Mouse (Mus musculus) urinary bladder, postnatal 36 days (tissue): Measurements from ENCODE around the gene Bcap31.
A peak's percentile ranks its signal among the peaks of the same experiment; 100 is the strongest.
"Not testable (repeated sequence)": the region's sequence is repeated elsewhere in the genome, so short reads cannot be mapped to it uniquely, and the experiment has no call there.

Experiments used
- DNase-seq, 2 experiments: peaks; one replicate each; pipeline ENCODE4 v3.0.0; 2022; ENCODE audit warnings: low spot score in 2 of 2, mixed read lengths in 1 of 2

Bcap31 gene

DNA sequence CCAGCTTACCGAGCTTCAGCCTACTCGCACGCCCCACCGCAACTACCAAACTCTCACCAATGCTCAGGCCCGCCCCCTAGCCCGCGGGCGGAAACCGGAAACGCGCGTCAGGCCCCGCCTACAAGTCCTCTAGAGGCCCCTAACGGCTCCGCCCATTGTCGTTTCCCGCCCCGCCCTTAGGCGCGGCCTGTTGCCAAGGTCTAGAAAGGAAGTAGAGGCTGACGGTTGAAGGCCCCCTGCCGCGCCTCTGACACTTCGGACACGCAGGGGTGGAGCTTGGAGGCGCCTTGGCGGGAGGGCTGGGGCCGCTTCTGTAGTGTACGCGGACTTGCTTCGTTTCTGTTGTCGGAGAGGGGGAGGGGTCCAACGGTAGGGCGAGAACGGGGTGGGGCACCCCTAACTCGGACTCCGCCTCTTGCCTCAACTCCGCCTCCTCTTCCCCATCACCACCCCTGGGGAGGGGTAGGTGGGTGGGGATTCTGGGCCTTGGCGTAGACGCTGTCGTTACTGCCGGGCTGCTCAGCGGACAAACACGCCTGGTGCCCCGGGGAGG, at the start of gene Bcap31, which contains the start of gene Abcd1:
Bcap31 (minus strand) TSS at position 67 of the 553 bp plus-strand sequence.
Abcd1 (plus strand) TSS at position 489 of the 553 bp plus-strand sequence.
- peak; percentile 89 to 92 for DNase-seq

DNA sequence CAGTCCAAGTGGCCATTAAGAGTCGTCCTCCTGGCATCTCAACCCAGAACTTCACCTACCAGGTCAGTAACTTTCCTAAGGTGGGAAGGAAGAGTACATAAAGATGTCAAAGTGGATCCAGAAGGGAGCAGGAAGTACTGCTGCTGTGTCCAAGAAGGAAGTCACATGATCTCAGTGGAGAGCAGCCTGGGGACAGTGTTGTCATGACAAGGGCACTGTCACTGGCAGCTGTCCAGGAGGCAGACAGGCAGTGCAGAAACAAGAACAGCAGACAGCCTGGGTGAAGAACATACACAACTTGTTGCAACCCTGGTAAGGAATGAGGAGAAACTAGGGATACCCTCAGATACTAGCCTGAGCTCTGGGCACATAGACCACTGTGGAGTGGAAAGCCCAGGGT, 49.3 kb upstream of the Bcap31 start:
- peak in 1 of 2 experiments; percentile 13 for DNase-seq

DNA sequence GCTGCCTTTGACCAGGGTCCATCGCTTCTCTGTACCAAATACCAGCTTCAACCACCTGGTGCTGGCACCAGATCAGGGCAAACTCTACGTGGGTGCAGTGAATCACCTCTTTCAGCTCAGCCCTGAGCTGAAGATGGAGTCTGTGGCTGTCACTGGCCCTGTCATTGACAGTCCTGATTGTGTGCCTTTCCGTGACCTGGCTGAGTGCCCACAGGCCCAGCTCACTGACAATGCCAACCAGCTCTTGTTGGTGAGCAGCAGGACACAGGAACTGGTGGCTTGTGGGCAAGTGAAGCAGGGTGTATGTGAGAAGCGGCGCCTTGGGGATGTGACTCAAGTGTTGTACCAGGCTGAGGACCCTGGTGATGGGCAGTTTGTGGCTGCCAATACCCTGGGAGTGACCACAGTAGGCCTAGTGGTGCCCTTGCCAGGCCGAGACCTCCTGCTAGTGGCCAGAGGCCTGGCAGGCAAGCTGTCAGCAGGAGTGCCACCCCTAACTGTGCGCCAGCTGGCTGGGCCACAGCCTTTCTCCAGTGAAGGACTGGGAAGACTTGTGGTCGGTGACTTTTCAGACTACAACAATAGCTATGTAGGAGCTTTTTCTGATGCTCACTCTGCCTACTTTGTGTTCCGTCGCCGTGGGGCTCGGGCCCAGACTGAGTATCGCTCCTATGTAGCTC, 42.8 kb upstream of the Bcap31 start:
- no peak for DNase-seq

DNA sequence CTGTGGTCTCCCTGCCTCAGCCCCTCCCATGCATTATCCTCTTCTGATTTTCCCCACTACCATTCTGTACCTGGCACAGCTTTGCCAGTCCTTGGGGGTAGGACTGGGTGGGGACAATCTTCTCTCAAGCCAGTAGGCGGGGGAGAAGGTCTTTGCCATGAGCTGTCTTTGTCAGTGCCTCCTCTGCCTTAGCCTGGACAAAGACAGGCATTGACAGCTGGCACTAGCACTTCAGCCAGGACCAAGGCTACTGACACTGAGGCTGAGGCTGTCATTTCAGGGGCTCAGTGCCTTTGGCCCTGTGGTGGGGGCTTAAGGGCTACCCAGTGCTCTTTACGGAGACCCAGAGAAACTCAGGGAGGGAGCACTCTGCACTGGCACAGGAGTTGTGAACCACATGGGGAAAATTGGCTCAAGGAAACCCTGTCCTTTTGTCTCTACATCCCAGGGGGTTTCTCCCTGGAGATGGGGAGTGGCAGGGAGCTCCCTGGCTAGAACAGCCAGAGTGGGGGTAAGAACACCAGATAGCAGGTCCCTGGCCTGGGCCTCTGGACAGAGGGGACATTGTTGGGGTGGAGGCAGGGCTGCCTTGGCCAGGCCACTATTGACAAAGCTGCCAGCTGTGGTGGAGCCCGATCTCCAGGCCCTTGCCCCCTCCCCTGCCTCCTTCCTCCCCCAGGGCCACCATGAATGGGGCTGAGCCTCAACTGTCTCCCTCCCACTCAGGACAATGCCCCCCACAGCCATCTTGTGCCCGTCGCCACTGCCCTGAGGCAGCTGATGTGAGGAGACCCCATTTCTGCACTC, 40.6 kb upstream of the Bcap31 start, which contains the start of gene Plxnb3:
Plxnb3 (plus strand) TSS at position 757 of the 807 bp plus-strand sequence.
- DNase-seq = no peak

DNA sequence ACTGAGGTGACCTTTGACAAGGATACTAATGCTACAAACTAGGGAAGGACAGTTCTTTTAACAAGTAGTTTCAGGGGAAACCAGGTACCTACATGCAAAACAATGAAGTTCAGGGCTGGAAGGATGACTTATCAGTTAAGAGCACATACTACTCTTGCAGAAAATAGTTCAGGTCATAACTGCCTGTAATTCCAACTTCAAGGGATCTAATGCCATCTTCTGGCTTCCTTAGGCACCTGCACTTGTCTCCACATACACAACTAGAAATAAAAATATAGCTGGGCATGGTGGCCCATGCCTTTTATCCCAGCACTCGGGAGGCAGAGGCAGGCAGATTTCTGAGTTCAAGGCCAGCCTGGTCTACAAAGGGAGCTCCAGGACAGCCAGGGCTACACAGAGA, 33.0 kb upstream of the Bcap31 start:
- no peak for DNase-seq

DNA sequence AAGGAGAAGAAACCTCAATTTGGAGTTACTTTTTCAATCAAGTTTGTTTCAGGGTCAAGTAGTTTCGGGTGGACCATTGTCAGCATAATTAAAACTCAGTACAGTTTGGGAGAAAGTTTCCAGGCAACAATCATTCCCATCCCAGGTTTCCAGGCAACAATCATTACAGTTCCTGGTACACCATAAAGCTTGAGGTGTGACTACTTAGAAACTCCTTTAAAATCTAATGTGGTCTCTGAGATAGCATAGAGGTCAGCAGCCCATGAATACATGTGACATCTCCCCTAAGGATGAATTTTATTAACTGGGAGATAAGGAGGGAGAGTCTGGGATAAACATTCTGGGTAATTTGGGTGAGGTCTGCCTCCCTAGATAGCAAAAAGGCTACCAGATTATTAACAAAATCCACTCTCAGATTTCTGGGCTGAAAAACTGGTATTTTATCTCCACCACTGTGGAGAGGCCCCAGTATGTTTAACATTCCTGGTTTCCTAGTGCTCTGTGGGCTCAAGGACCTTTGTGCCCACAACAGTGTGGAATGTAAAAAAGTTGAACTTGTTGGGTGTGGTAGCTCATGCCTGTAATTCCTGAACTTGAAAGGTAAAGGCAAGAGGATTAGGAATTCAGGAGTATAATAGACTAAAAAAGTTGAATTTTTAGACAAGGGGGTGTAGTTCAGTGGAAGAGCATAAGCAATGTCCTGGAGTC, 29.0 kb upstream of the Bcap31 start:
- no peak for DNase-seq

DNA sequence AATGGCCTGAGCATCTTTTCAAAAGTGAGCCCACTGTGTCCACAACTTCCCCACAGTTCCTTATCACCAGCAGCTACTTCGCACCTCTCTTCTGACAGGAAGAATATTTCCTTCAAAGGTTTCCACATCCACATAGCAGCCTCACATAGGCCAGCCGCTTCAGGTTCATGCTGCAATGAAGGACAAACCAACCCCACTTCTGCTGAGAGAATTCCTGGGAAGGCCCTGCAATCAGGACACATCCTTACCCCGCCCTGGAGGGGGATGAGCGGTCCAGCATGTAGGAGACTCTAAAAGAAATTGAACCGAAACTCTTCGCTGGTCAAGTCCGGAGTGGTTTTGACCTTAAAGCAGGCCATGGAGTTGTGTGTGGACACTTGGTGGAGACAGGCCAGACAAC, 23.9 kb upstream of the Bcap31 start:
- not testable (repeated sequence) for DNase-seq

DNA sequence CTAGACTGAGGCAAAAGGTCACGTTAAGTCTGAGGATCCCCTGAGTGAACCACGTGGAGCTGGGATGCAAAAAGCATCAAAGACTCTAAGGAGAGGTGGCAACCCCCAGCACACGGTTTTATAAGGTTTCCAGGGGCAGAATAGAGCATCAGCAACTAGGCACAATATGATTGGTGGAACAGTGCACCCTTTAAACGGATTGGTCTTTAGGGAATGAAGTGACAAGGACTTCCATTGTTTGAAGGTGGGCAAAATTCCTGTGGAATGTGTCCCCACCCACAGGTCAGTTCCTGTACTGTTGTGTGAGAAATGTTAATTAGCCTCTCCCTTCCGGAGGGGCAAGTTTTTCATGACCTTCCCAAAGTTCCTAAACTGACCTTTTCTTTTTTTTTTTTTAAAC, 23.2 kb upstream of the Bcap31 start:
- no peak for DNase-seq

DNA sequence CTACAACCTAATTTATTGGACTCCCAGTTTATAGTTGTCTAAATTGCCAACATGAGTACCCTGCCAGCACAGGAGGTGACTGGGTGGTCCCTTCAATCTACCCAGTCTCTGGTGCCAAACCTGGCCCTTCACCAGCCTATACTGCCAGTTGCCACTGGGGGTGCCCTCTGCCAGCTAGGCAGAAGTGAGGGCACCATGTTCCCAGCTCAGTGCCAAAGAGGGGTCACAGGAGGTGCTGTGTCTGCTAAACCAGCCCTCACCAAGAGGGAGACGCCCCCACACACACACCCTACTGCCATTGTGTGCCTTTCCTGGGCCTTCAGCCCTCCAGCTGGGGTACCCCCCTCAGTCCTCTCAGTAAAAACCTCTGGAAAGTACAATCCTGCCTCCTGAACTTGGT, 22.2 kb upstream of the Bcap31 start:
- no peak for DNase-seq

DNA sequence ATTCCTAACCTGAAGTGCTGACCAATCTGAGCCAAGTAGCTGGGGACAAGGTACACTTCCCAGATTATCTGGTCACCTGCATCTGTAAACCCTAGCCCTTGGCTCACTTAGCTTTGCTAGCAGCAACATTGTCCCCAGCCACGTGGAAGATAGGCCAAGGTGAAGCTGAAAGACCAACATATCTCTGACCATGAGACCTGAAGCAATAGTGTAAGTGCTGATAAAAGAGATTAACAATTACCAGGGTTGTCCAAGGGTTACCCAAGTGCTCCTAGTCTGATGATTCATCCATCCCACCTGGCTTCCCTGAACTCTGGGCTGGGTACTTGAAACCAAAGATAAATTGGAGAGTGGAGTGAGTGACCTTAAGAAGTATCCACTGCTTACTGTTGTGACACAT, 14.9 kb upstream of the Bcap31 start:
- no peak for DNase-seq

DNA sequence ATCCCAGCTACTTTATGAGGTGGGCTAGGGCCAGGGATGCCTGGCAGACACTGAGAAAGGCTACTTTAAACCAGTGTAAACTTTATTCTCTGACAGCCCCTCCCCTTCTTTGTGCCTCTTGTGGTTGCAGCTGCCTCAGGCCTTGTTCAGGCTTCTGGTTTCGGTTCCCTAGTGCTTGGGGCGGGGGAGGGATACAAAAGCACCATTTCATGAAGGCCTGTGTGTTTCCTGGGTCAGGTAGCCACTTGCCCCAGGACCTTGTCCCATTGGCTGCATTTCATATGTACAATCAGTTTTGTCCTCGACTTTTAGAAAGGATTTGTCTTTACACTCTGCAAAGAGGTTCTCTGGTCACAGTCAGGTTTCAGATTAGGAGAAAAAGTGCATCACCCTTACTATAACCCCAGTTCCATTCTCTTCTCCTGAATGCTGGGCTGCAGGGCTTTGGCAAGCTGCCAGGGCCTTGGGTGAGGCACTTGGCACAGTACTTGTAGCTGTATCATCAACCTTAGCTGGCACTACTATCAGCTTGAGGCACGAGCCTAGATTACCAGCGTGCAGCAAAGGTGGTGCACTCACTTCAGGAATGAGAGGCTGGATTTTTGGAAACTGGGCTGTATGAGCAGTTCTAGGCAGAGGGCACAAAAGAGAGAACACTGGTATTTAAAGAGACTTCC, 2.8 kb upstream of the Bcap31 start:
- DNase-seq = peak; percentile 28 to 46

DNA sequence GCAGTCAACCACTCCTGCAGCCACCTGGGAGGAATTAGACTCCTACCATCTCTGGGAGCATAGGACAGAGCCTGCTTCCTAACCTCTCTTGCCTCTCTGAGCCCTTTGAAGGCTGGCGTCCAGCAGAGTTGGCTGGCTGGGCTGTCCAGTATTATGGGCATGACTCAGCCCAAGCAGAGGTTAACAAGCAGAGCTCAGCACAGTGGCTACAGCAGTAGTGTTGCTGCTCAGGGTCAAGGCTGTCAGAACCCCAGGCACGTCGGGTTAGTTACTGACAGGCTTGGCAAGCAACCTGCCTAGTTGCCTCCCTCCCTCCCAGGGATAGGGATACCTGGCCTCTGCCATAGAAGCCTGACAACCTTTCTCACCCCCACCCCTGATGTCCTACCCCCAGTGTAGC, 2.3 kb upstream of the Bcap31 start:
- DNase-seq = peak; percentile 14 to 25

DNA sequence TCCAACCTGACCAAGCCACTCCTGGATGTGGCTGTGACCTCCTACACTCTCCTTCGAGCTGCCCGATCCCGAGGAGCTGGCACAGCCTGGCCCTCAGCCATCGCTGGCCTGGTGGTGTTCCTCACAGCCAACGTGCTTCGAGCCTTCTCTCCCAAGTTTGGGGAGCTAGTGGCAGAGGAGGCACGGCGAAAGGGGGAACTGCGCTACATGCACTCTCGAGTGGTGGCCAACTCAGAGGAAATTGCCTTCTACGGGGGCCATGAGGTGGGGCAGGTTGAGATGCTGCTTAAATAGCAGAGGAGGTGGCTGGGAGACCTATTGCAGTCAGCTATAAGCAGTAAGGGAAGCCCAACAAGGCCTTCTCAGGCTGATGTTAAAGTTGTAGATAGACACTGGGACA, 1.7 kb upstream of the Bcap31 start:
- peak in 1 of 2 experiments; percentile 29 for DNase-seq

DNA sequence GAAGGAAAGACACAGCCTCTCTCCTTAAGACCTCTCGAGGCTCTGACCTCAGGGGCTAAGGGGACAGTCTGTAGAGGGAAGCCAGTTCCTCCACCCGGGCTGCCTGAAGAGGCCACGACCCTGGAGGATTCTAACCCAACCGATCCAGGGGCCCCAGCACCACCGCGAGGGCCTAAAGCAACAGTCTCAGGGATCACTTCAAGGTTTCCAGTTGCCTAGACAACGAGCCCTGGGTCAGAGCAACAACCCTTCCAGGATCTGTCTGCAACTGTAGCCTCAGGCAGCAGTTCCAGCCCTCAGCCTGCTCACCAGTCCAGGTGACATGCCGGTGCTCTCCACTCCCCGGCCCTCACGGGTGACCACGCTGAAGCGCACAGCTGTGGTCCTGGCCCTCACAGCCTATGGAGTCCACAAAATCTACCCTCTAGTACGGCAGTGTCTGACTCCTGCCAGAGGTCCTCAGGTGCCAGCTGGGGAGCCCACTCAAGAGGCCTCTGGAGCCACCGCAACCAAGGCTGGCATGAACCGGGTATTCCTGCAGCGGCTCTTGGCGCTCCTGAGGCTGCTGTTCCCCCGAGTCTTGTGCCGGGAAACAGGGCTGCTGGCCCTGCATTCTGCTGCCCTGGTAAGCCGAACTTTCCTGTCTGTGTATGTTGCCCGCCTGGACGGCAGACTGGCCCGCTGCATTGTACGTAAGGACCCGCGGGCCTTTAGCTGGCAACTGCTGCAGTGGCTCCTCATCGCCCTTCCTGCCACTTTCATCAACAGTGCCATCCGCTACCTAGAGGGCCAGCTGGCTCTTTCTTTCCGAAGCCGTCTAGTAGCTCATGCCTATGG, 952 bp upstream of the Bcap31 start:
- no peak for DNase-seq

DNA sequence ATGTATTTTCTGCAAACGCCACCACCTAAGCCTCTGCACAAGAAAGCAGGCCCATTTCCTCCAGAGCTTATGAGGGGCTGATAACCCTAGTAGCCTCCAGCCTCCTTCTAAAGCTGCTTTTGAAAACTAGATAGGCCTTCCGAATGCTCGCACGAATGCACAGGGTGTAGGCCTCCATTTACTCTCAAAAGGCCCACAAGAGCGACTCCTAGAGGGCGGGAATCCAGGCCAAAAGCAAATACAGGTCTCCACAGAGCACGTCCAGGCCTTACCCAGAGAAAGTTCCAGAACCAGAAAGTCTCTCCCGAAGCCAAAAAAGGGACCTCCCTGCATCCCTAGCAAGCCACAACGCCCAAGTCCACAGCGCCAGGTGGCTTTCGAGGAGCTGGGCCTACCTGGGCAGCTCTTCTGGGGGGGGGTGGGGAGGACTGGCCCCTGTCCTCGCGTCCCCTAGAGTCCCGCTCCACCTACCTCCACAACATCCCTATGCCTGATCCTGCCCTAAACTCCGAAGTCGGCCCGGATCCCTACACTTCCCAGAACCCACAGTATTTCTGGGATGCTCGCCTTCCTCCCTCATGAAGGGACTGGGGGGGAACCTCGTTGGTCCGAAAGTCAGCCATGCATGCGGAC, 383 bp downstream of the Bcap31 start:
- peak; percentile 37 to 49 for DNase-seq

DNA sequence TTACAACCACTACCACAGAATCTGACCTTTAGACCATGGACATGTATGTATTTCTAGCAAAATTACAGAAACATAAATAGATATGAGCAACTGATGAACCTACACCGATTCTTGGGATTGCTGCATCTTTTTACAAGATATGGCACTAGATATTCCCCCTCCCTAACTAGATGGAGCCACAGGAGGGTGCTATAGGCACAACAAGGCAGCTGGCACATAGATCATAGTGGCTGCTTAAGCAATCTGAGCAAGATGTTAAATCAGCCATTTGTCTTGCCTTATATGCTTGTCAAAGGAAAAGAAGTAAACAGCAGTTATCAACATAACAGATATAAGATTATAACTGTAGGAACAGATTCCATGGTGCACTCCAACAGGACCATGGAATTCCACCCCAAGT, 15.5 kb downstream of the Bcap31 start:
- DNase-seq = no peak

DNA sequence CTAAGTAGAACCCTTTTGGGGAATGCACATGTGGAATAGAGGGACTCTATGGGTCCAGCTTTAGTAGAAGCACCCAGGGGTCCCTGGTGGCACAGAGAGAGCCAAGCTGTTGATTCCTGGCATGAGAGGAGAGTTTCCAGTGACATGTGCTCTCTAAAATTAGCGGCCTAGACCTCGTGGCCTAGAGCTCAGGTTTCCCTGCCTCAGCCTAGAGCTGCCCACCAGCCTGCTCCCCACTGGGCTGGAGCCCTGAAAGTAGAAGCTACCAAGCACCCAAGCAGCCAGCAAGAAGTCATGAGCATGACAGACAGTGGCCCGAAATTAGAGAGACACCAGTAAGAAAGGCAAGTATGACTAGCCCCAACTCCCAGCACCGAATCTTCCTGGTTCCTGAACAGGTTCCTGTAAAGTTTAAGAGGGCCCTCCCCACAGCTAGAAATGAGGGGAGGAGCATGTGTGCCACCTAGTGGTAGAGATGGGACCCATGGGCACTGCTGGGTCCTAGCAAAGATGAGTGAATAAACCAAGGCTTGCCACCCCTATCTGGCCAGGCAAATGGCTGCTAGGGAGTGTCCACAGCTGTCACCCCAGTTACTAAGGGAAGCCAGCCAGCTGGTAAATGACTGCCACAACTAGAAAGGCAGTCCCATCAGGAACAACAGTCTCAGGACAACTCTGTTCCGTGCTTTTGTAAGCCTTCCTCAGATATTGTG, 24.9 kb downstream of the Bcap31 start:
- peak in 1 of 2 experiments; percentile 52 for DNase-seq

DNA sequence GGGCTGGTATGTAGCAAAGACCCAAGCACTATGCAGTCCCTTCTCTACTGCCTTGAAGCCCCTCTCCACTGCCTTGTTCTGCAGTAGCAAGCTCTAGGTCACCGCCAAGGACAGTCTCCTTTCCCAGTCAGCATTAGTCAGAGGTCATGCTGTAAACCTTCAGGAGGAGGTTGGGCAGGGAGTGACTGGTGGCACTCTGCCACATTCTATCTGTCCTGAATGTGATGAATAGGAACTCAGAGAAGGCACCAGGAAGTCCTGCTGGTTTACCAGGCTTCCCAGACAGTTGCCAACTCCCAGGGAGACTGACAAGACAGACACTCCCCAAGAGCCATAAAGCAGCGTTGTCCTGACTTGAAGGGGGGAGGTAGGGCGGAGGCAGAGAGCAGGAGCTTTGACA, 30.3 kb downstream of the Bcap31 start:
- peak; percentile 33 to 41 for DNase-seq

DNA sequence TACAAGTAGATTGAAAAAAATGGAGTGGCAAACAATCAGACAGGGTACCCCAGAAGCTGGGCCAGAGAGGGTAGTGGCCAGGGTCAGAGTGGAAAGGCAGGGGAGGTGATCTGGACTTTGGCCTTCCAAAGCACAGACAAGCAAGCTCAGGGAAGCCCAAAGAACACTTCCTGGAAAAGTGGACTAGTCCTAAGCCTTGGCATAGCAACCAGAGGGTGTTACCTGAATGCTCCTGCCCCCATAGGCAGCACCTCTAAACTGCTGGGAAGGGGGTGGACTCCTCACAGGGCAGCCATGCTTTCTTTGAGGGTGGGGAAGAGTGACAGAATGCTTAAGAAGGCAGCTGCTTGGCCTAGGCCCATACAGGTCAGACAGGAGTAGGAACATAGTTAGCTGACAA, 31.0 kb downstream of the Bcap31 start:
- DNase-seq = no peak
